8 mouse cellular contexts compared by ENCODE assay signal in genomic region chr9:43106426-43107186, GRCm38 (mm10). TPM values are rescaled to one million over a fixed set of nuclear protein-coding genes. Genes with fewer than 3 reads are reported as not detected.
A peak's percentile ranks its signal among the peaks of the same experiment; 100 is the strongest.
DNase-seq lines count a peak whose midpoint lies in the region; ATAC-seq lines count a peak whose summit lies in the region.

No protein-coding gene starts in this region.

- peak; percentile 15 for ATAC-seq in CD4-positive, CD25-positive, alpha-beta regulatory T cell, adult 4 months
- ATAC-seq in heart, embryonic 15.5 days (replicated peaks; ENCODE audit: insufficient number of reproducible peaks, insufficient read depth, low FRiP score, low read depth) = peak; percentile 2; the same call in 1 of the 2 replicates
- ATAC-seq in midbrain, embryonic 12.5 days (ENCODE audit: low FRiP score, low read depth) = peak; percentile 23

- no peaks in the 10 kb centered on the region for H3K27me3 ChIP-seq in embryonic facial prominence, embryonic 10.5 days (replicated peaks; ENCODE audit: low read depth, poor library complexity, severe bottlenecking)
- H3K27me3 ChIP-seq in heart, embryonic 15.5 days = no peaks in the 10 kb centered on the region
- H3K27me3 ChIP-seq in limb, embryonic 10.5 days (ENCODE audit: low read depth, poor library complexity, severe bottlenecking) = no peaks in the 10 kb centered on the region
- H3K27me3 ChIP-seq in midbrain, embryonic 12.5 days = no peaks in the 10 kb centered on the region

- H3K4me2 ChIP-seq in heart, embryonic 15.5 days = peak overlapping the region; percentile 82
- H3K4me2 ChIP-seq in midbrain, embryonic 12.5 days (replicated peaks) = peak overlapping the region; percentile 74

- peak overlapping the region; percentile 94 for H3K27ac ChIP-seq in embryonic facial prominence, embryonic 10.5 days (replicated peaks)
- peak overlapping the region; percentile 98 for H3K27ac ChIP-seq in heart, embryonic 15.5 days
- peak overlapping the region; percentile 96 for H3K27ac ChIP-seq in limb, embryonic 10.5 days
- H3K27ac ChIP-seq in midbrain, embryonic 12.5 days (replicated peaks) = peak overlapping the region; percentile 88; the same call in 1 of the 2 replicates

- peaks cover 43% of the 10 kb centered on the region for H3K4me1 ChIP-seq in embryonic facial prominence, embryonic 10.5 days
- H3K4me1 ChIP-seq in heart, embryonic 15.5 days (replicated peaks) = peaks cover 31% of the 10 kb centered on the region
- peaks cover 34% of the 10 kb centered on the region for H3K4me1 ChIP-seq in limb, embryonic 10.5 days
- H3K4me1 ChIP-seq in midbrain, embryonic 12.5 days = peaks cover 33% of the 10 kb centered on the region

- peak; percentile 53 for DNase-seq in 3T3-L1 (ENCODE audit: low read depth, low spot score)
- no peak for DNase-seq in embryonic facial prominence, embryonic 10.5 days (ENCODE audit: low spot score)
- DNase-seq in limb, embryonic 10.5 days (ENCODE audit: low spot score) = no peak
- peak; percentile 45 for DNase-seq in thymus, postnatal 4 days
- DNase-seq in yolk sac, embryonic 10.5 days (ENCODE audit: low spot score) = no peak

- WGBS in embryonic facial prominence, embryonic 10.5 days = 23% methylated on average over 22 of the region's 22 CpGs
- WGBS in heart, embryonic 15.5 days = 15% methylated on average over 22 of the region's 22 CpGs
- 28% methylated on average over 22 of the region's 22 CpGs for WGBS in limb, embryonic 10.5 days
- WGBS in midbrain, embryonic 12.5 days = 26% methylated on average over 22 of the region's 22 CpGs

- peak overlapping the region; percentile 84 for H3K4me3 ChIP-seq in embryonic facial prominence, embryonic 10.5 days
- H3K4me3 ChIP-seq in heart, embryonic 15.5 days = peak overlapping the region; percentile 87
- H3K4me3 ChIP-seq in limb, embryonic 10.5 days = peak overlapping the region; percentile 93
- H3K4me3 ChIP-seq in midbrain, embryonic 12.5 days = peak overlapping the region; percentile 95

- H3K36me3 ChIP-seq in embryonic facial prominence, embryonic 10.5 days (replicated peaks) = peaks cover 20% of the 10 kb centered on the region
- H3K36me3 ChIP-seq in heart, embryonic 15.5 days = peaks cover 15% of the 10 kb centered on the region
- H3K36me3 ChIP-seq in limb, embryonic 10.5 days = peaks cover 23% of the 10 kb centered on the region
- peaks cover 15% of the 10 kb centered on the region for H3K36me3 ChIP-seq in midbrain, embryonic 12.5 days

- no peaks in the 10 kb centered on the region for H3K9me3 ChIP-seq in embryonic facial prominence, embryonic 10.5 days
- H3K9me3 ChIP-seq in heart, embryonic 15.5 days (replicated peaks) = no peaks in the 10 kb centered on the region
- H3K9me3 ChIP-seq in limb, embryonic 10.5 days (replicated peaks) = no peaks in the 10 kb centered on the region
- no peaks in the 10 kb centered on the region for H3K9me3 ChIP-seq in midbrain, embryonic 12.5 days

- peak overlapping the region; percentile 95 for H3K9ac ChIP-seq in heart, embryonic 15.5 days
- peak overlapping the region; percentile 93 for H3K9ac ChIP-seq in midbrain, embryonic 12.5 days (replicated peaks)

RNA-seq across cellular contexts. Expression of gene Arhgef12, which starts 0.4 kb away (rescaled TPM):
- polyA plus RNA-seq in CD4-positive, CD25-positive, alpha-beta regulatory T cell, adult 4 months (2017; shearing (Covaris generic)) = 10 to 100 TPM; 17.8 to 28.2 TPM
- 9.1 and 9.3 TPM in 2 replicates for polyA plus RNA-seq in embryonic facial prominence, embryonic 10.5 days (2016; fragmentation: Nextera tagmentation; extraction: Ambion mirVana)
- 11.0 and 11.3 TPM in 2 replicates for polyA plus RNA-seq in heart, embryonic 15.5 days (2015; fragmentation: Nextera tagmentation; extraction: Ambion mirVana)
- 9.0 and 9.3 TPM in 2 replicates for polyA plus RNA-seq in limb, embryonic 10.5 days (2016; fragmentation: Nextera tagmentation; extraction: Ambion mirVana)
- 16.6 and 17.4 TPM in 2 replicates for polyA plus RNA-seq in midbrain, embryonic 12.5 days (2016; fragmentation: Nextera tagmentation; extraction: Ambion mirVana)

RNA-seq across cellular contexts. Expression of gene Tmem136, which starts 9.8 kb away (rescaled TPM):
- 1 to 10 TPM; 3.1 to 4.6 TPM for polyA plus RNA-seq in CD4-positive, CD25-positive, alpha-beta regulatory T cell, adult 4 months (2017; shearing (Covaris generic))
- polyA plus RNA-seq in embryonic facial prominence, embryonic 10.5 days (2016; fragmentation: Nextera tagmentation; extraction: Ambion mirVana) = 11.8 and 12.0 TPM in 2 replicates
- polyA plus RNA-seq in heart, embryonic 15.5 days (2015; fragmentation: Nextera tagmentation; extraction: Ambion mirVana) = 10.2 and 11.8 TPM in 2 replicates
- 8.9 and 9.9 TPM in 2 replicates for polyA plus RNA-seq in limb, embryonic 10.5 days (2016; fragmentation: Nextera tagmentation; extraction: Ambion mirVana)
- polyA plus RNA-seq in midbrain, embryonic 12.5 days (2016; fragmentation: Nextera tagmentation; extraction: Ambion mirVana) = 11.0 and 13.0 TPM in 2 replicates

Comparison
In these comparisons a context has a peak if more than half of its experiments do, and no peak if none do; other contexts are left out.
1. DNase-seq: peak in 3T3-L1 (single experiment) and thymus, postnatal 4 days (single experiment); none in embryonic facial prominence, embryonic 10.5 days (single experiment), limb, embryonic 10.5 days (single experiment) and yolk sac, embryonic 10.5 days (single experiment).
2. Peak in every context shown above with its lines, with median percentiles within 50 percentile points of each other: ATAC-seq, H3K27ac ChIP-seq and H3K4me3 ChIP-seq.